Mouse (Mus musculus): Measurements from ENCODE around the gene Jsrp1. TPM values are rescaled to one million over a fixed set of nuclear protein-coding genes. Genes with fewer than 3 reads are reported as not detected.
A peak's percentile ranks its signal among the peaks of the same experiment; 100 is the strongest.

The Jsrp1 gene
- total RNA-seq, 2 experiments from 2014 or later = 1.9 to 2.5 TPM

DNA sequence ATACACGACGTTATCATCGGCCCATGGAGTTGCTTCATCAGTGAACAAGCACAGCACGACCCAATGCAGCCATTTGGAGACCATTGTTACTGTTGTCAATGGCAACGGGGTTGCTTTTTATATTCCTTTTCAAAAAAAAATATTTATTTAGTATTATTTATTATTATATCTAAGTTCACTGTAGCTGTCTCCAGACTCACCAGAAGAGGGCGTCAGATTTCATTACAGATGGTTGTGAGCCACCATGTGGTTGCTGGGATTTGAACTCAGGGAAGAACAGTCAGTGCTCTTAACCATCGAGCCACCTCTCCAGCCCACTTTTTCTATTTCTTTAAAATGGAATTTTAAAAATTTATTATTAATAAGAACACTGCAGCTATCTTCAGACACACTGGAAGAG is 1.5 kb upstream of the Jsrp1 start:
- no peak overlapping the region for H3K4me3 ChIP-seq
- DNase-seq (ENCODE audit: low spot score in 2 of 2) = no peak
- no peak overlapping the region for H3K27ac ChIP-seq
- TF ChIP-seq CTCF (conservative IDR thresholded peaks at IDR 0.05) = peak; percentile 55

DNA sequence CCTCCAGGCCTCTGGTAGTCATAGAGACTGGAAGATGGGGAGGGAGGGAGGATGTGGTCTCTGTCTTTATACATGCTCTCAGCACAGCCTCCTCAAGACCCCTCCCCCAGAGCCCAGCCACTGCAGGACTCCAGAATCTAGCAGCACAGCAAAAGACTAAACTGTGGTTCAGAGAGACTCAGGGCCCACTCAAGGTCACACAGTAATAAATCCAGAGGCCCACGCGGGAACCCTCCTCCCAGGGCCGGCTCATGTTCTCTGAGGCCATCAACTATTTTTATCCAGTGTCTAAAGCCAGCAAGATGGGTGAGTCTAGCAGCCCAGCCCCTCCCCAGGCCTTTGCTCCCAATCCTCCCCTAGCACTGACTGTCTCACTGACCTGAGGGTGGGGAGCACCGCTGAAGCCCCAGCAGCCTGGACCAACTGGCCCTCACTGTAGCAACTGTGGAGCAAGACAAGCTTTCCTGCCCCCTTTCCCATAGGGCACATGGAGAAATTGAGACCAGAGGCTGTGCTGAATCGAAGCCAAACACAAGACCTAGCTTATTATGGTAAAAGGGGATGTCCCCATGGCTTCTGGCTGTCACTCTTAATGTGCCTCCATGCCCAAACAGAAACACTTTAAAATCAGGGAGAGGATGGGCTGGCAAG is 782 bp downstream of the Jsrp1 start:
- no peak for TF ChIP-seq CTCF (conservative IDR thresholded peaks at IDR 0.05)
- Histone ChIP-seq H3K4me3 (no peak overlapping the region), H3K27ac (no peak overlapping the region)
- DNase-seq (ENCODE audit: low spot score in 2 of 2) = no peak

DNA sequence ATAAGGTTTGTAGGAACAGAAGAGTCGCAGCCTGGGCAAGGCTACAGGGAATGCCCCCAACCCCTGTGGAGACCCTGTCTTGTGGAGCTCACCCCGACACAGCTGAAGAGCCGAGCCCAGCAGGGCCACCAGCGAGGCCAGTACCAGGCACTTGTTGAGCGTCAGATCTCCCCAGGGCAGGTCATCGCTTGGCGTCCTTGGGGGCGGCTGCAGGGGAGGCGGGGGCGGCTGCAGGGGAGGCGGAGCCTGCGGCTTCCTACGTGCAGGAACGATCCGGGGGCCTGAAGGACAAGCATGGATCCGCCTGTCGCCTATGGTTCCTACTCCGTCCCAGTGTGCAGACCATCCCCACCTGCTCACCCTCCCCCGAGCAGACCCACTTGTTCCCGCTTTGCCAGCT is 3.2 kb downstream of the Jsrp1 start:
- no peak for TF ChIP-seq CTCF (conservative IDR thresholded peaks at IDR 0.05)
- H3K27ac ChIP-seq = peak overlapping the region; percentile 28; the same call in 1 of the 2 replicates
- no peak overlapping the region for H3K4me3 ChIP-seq
- no peak for DNase-seq (ENCODE audit: low spot score in 2 of 2)

DNA sequence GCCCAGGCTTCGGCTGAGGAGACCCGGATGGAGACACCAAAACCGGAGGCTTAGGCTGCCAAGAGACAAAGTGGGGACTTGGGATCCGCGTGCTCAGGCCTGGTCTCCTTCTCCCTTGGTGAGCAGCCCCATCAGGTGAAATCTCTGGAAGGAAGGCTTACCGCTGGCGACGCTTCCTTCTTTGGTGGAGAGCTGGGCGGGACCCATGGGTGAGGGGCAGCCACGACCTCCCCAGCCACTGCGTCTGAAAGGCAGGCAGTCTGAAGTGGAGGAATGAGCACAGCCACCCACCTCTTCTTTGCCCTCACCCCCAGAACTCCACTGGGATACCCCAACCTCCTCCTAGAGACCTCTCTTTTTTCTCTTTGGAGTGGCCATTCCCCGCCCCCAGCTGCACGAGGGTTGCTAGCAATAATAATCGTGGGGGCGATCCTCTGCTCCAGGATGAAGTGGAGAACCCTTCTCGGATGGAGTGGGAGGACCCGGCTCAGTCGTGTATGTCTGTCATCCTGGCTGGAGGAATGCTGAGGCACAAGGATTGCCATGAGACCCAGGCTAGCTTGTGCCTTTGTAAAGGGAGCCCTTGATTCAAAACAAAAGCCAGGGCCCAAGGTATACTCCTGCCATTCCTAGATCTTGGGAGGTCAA is 4.2 kb downstream of the Jsrp1 start:
- no peak for TF ChIP-seq CTCF (conservative IDR thresholded peaks at IDR 0.05)
- DNase-seq (ENCODE audit: low spot score in 2 of 2) = no peak
- peak overlapping the region; percentile 20; the same call in 1 of the 2 replicates for H3K4me3 ChIP-seq
- H3K27ac ChIP-seq = peak overlapping the region; percentile 95

DNA sequence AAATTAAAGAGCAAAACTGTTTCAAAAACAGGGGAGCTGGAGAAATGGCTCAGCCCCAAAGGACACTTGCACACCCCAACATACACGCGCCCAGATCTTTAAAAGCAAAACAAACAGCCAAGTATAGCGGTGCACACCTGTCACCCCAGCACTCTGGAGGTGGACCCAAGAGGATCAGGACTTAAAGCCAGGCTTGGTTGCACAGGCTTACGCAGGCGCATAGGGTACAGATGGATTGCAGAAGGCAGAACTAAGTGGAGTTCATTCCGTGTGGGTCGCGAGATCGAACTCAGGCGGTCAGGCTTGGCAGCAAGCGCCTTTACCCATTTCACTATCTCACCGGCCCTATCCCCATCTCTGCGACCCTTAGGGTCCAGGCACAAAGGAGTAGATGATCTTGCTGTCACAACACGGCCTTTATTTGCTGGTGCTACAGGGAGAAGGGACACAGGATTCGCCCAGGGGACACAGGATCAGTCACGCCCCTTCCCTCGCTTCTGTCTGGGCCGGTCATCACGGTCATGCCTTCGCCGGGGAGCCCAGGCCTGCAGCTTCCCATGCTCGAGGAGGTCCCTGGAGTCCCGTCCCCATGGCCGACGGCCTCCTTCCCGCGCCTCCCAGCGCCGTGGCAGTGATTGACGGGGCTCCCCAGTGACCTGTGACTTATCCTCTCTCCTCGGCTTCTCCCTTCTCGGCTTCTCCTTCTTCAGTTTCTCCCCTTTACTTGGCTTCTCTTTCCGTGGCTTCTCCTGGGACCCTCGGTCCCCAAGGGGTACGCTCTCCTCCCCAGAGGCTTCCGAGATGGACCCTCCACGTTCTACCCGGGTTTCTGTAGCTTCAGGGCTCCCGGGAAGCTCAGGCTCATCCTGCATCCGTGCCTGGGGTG is 5.0 kb downstream of the Jsrp1 start:
- Histone ChIP-seq H3K4me3 (peak overlapping the region; percentile 20; the same call in 1 of the 2 replicates), H3K27ac (peak overlapping the region; percentile 95)
- no peak for TF ChIP-seq CTCF (conservative IDR thresholded peaks at IDR 0.05)
- DNase-seq (ENCODE audit: low spot score in 2 of 2) = no peak

DNA sequence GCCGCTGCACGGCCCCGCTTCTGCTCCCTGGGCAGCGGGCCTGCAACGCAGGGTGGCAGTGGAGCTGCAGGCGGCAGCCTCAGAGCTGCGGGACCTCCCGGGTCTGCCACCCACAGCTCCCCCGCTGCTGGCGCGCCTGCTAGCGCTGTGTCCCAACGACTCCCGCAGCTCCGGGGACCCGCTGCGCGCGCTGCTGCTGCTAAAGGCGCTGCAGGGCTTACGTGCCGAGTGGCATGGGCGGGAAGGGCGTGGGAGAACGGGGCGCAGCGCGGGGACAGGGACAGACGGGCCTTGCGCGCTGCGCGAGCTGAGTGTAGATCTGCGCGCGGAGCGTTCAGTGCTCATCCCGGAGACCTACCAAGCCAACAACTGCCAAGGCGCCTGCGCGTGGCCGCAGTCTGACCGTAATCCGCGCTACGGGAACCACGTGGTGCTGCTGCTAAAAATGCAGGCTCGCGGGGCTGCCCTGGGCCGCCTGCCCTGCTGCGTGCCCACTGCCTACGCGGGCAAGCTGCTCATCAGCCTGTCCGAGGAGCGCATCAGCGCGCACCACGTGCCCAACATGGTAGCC is 6.2 kb downstream of the Jsrp1 start:
- DNase-seq (ENCODE audit: low spot score in 2 of 2) = peak; percentile 78 to 88
- Histone ChIP-seq H3K27ac (peak overlapping the region; percentile 95), H3K4me3 (peak overlapping the region; percentile 58)
- no peak for TF ChIP-seq CTCF (conservative IDR thresholded peaks at IDR 0.05)

DNA sequence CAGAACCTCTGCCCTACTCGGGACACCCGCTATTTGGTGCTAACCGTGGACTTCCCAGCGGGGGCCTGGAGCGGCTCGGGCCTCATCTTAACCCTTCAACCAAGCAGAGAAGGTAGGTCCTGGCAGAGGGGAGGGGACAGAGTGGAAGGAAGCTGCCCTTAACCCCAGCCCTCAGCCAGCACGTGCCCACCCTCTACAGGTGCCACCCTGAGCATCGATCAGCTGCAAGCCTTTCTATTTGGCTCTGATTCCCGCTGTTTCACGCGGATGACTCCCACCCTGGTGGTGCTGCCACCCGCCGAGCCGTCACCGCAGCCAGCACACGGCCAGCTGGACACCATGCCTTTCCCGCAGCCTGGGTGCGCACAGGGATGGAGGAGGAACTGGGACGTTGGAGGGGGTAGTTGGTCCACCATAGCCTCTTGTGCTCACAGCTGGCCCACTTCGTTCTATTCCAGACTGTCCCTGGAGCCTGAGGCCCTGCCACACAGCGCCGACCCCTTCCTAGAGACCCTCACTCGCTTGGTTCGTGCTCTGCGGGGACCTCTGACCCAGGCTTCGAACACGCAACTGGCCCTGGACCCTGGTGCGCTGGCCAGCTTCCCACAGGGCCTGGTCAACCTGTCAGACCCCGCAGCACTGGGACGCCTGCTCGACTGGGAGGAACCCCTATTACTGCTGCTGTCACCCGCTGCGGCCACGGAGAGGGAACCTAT is 6.8 kb downstream of the Jsrp1 start:
- no peak for TF ChIP-seq CTCF (conservative IDR thresholded peaks at IDR 0.05)
- DNase-seq (ENCODE audit: low spot score in 2 of 2) = no peak

DNA sequence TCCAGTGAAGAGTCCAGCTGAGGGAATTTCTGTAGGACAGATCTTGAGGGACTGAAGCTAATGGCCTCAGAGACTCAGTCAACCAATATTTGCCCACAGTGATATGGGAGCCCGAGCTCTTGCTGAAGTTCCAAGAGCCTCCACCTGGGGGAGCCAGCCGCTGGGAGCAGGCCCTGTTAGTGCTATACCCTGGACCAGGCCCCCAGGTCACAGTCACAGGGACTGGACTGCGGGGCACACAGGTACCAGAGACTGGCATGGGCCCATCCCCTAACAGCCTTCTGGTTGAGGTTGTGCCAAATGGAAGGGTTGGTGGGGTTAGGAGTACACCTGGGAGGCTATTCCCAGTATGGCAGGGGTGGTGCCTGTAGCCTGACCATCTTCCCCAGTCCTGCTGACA is 7.4 kb downstream of the Jsrp1 start:
- peak overlapping the region; percentile 95 for H3K27ac ChIP-seq
- H3K4me3 ChIP-seq = no peak overlapping the region
- DNase-seq (ENCODE audit: low spot score in 2 of 2) = peak in 1 of 2 experiments; percentile 87
- peak; percentile 95 for TF ChIP-seq CTCF (conservative IDR thresholded peaks at IDR 0.05)

More for the DNA sequence above, 6.8 kb downstream of the Jsrp1 start:
- H3K27ac ChIP-seq = peak overlapping the region; percentile 95
- peak overlapping the region; percentile 58 for H3K4me3 ChIP-seq

DNA sequence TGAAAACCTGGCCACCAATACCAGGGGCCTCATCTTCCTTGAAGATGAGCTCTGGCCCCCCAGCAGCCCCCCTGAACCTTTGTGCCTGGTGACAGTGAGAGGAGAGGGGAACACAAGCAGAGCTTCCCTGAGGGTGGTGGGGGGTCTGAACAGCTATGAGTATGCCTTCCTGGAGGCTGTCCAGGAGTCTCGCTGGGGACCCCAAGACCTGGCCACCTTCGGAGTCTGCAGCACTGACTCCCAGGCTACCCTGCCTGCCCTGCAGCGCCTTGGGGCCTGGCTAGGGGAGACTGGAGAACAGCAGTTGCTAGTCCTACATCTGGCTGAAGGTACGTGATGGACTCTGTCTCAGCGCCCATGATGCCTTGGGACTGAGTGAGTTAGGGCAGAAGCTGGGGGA is 8.0 kb downstream of the Jsrp1 start:
- Histone ChIP-seq H3K27ac (no peak overlapping the region), H3K4me3 (no peak overlapping the region)
- no peak for TF ChIP-seq CTCF (conservative IDR thresholded peaks at IDR 0.05)
- DNase-seq (ENCODE audit: low spot score in 2 of 2) = no peak

DNA sequence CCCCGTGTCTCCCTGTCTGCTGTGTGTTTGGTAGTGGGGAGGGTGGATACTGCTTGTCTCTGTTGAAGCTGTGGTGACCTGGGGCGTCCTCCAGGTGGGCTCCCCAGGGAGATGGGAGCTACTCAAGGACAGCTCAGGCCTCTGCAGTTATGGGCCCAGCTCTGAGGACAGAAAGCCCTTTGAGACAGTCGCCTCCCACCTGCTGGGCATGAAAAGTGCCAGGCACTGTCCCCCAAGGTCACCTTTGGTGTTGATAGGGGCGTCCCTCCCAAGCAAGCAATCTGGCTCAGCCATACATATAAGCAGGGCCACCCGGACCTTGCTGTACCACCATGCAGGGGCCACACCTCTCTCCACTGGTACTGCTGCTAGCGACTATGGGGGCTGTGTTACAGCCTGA is 8.4 kb downstream of the Jsrp1 start, which contains the start of gene Amh:
Gene Amh, plus strand, starts transcription at position 328 of the 400 bp plus-strand sequence.
- Histone ChIP-seq H3K27ac (peak within 1 kb of the TSS; percentile 95; the same call in 1 of the 2 replicates), H3K4me3 (no peak within 1 kb of the TSS)
- no peak for DNase-seq (ENCODE audit: low spot score in 2 of 2)
- TF ChIP-seq CTCF (conservative IDR thresholded peaks at IDR 0.05) = no peak

DNA sequence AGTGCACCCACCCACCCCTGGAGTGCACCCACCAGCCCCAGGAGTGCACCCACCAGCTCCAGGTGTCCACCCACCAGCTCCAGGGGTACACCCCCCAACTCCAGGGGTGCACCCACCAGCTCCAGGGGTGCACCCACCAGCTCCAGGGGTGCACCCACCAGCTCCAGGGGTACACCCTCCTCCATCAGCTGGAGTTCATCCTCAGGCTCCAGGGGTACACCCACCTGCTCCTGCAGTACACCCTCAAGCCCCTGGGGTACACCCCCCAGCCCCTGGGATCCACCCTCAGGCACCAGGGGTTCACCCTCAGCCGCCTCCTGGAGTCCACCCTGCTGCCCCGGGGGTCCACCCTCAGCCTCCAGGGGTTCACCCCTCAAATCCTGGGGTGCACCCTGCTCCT is 9.0 kb downstream of the Jsrp1 start:
- DNase-seq (ENCODE audit: low spot score in 2 of 2) = no peak
- TF ChIP-seq CTCF (conservative IDR thresholded peaks at IDR 0.05) = no peak
- Histone ChIP-seq H3K27ac (no peak overlapping the region), H3K4me3 (no peak overlapping the region)

DNA sequence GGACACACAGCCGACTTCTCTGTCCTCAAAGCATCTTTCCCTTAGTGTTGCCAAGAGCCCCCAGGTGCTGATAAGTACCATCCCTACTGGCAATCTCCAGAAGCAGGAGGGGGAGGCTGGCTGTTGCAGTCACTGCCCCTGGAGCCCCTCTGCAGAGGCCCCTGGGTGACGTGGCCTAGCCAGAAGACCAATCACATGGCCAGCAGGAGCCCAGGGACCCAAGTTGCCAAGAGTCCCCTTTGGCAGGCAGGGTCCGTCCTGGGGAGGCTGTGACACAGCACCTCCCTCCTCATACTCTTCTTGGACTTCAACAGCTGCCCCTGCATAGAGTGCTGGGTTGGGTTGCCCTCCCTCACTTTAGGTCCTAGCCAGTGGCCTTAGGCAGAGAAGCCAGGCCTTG is 10.3 kb downstream of the Jsrp1 start:
- DNase-seq (ENCODE audit: low spot score in 2 of 2) = no peak
- TF ChIP-seq CTCF (conservative IDR thresholded peaks at IDR 0.05) = no peak
- no peak overlapping the region for H3K4me3 ChIP-seq
- no peak overlapping the region for H3K27ac ChIP-seq

Measured in layer of hippocampus, adult 2 months (tissue).